Mouse (Mus musculus) kidney, adult 11 months (tissue): ENCODE measurements around the gene Mtor.

Experiments used
- DNase-seq: peaks from one replicate; pipeline ENCODE4 v3.0.0; 2022

The Mtor gene

GRCm38 (mm10) chr4:148448179-148448852, at the start of gene Mtor:
Mtor (plus strand) TSS chr4:148448611.
- peak; percentile 99 for DNase-seq

- DNase-seq = no peak
Observed at GRCm38 (mm10) chr4:148399437-148400094, 48.8 kb upstream of the Mtor start.

GRCm38 (mm10) chr4:148403402-148403801, 45.0 kb upstream of the Mtor start:
- DNase-seq = no peak

- DNase-seq = no peak
Observed at GRCm38 (mm10) chr4:148404748-148405147, 43.7 kb upstream of the Mtor start.

GRCm38 (mm10) chr4:148405255-148405788, 43.1 kb upstream of the Mtor start:
- no peak for DNase-seq

DNA sequence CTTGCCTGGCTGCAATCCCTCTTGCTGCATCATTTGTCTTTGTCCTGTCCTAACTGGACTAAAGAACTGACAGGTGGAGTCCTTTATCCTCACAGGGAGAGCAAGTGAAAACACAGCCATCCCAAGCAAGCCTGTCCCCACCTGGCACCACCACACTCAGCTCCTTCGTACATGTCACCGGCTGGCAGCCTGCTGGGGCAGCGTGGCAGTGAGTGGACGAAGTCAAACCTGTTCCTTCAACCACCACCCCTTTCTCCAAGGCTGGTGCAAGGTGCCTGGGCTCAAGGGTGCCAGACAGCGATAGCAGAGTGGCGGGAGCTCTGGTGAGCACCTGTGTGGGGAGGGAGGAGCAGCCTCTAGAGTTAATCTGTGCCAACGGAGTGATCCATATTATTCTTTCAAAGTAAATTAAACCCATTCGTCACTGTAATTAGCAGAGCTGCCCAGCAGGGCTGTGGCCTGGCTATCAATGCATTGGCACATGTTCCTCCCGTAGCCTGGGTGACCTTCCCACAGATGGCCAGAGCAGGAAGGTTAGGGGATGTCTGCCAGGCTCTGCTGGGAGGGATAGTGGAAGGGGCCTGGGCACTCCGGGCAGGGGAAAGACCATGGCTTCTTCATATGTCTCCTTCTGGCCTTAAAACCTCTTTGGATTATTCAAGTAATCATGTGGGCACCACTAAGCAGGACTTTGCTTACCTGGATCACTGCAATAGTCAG, 40.0 kb upstream of the Mtor start:
- no peak for DNase-seq

GRCm38 (mm10) chr4:148415575-148415974, 32.8 kb upstream of the Mtor start:
- no peak for DNase-seq

DNA sequence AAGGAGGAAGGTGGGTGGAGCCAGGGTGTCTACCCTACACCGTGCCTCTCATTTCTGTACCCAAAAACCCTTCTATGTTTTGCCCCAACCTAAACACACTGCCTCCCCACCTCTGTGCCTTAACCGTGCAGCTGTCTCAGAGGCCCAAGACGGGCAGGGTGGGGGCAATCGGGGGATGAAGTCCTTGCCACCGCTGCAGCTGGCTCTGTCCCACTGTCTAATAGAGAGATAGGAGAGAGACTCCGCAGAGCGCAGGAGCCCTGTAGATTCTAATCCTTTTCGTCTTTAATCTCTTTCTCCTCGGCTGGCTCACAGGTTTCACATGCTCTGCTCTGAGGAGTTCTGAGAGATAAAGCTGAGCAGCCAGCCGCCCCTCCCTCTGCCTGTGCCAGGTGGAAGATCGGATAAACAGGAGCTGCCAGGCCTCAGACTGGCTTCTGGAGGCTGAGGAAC, 31.3 kb upstream of the Mtor start:
- DNase-seq = no peak

DNA sequence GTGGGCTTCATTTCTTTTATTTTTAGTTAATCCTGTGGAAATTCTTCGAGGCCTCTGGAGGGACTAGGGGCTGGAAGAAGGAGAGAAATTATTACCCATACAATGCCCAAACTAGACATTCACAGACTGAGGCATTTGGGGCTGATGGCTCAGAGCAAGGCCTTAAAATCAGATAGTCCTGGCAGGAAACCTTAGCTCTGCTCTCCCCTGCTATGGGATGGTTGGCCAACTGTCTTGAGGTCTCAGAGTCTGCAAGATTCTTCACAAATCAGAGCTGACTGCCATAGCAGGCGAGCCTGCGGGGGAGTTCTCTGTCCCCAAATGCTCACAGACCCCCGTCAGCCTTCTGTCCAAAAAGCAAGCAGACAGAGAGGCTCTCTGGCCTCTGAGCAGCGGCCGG, 30.9 kb upstream of the Mtor start:
- no peak for DNase-seq

- no peak for DNase-seq
Observed at GRCm38 (mm10) chr4:148426950-148427850, 21.2 kb upstream of the Mtor start.

GRCm38 (mm10) chr4:148428544-148428943, 19.9 kb upstream of the Mtor start:
- no peak for DNase-seq

GRCm38 (mm10) chr4:148429121-148429520, 19.3 kb upstream of the Mtor start:
- DNase-seq = no peak

- DNase-seq = no peak
Observed at GRCm38 (mm10) chr4:148429686-148430085, 18.7 kb upstream of the Mtor start.

GRCm38 (mm10) chr4:148430880-148431519, 17.4 kb upstream of the Mtor start:
- no peak for DNase-seq

GRCm38 (mm10) chr4:148432488-148432887, 15.9 kb upstream of the Mtor start:
- DNase-seq = peak; percentile 43

DNA sequence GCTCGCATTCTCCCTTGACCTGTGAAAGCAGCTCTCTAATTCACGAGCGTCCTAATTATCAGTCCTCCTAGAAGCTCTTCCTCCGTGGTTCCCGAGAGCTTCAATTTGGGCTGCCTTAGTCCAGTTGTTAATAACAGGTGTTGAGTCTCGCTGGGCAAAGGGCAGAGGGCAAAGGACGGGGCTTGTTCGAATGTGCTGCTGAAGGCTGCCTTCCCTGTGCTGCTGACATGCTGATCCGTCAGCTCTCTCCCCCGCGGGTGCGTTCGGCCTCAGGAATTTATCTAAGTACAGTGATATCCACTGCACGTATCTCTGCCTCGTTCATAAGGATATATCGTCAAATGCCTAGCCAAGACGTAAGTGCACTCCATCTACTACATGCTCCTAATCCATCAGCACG, 15.1 kb upstream of the Mtor start:
- peak; percentile 85 for DNase-seq

DNA sequence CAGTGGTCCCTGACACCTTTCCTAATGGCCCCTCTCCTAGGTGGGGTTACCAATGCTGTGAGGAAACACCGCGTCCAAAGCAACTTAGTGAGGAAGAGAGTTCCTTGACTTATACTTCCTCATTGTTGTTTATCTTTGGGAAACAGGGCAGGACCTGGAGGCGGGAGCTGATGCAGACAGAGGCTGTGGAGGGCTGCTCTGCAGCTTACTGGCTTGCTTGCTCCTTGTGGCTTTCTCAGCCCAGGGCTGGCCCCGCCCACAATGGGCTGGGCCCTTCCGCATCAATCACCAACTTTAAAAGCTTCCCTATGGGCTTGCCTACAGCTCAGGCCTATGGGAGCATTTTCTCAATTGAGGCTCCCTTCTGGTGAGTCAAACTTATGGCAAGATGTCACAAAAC, 14.6 kb upstream of the Mtor start:
- DNase-seq = no peak

GRCm38 (mm10) chr4:148434554-148434953, 13.9 kb upstream of the Mtor start:
- no peak for DNase-seq

DNA sequence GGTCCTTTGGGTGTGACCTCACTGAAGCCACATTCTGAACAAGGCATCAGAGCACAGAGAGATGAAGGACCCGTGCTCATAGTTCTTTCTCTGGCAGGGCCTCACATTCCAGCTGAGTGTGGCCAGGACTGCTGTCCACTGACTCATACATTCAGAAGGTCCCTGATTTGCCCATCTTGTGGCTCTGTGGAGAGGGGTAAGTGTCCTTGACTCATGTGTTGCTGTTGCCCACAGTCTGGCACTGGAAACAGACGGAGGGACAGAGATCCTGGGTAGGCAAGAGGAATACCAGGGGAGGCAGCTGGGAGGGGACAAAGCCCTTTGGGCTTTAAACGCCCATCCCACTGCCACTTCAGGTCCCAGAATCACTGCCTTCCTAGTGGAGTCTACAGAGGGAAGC, 13.3 kb upstream of the Mtor start:
- no peak for DNase-seq

- no peak for DNase-seq
Observed at GRCm38 (mm10) chr4:148435657-148436330, 12.6 kb upstream of the Mtor start.

- peak; percentile 40 for DNase-seq
Observed at GRCm38 (mm10) chr4:148441931-148442330, 6.5 kb upstream of the Mtor start.
